Mouse (Mus musculus) kidney, embryonic 14.5 days (tissue): Measurements from ENCODE around the gene A630089N07Rik. TPM values are rescaled to one million over a fixed set of nuclear protein-coding genes. Genes with fewer than 3 reads are reported as not detected.

Source experiments
- ATAC-seq: fragments of 200-750 bp; cut with Nextera tagmentation; 2 replicates; pipeline ENCODE4 v1.8.0; 2017; ENCODE audit warnings: moderate number of reproducible peaks, mild to moderate bottlenecking, moderate TSS enrichment, moderate library complexity; ENCODE audit not compliant: low FRiP score, low TSS enrichment
- H3K27ac ChIP-seq: fragments of 300-500 bp; sonication (generic); 2 replicates; pipeline ENCODE4 v1.5.1; 2014; ENCODE audit warnings: low read depth, mild to moderate bottlenecking, low read length, moderate library complexity, mixed read lengths
- H3K27me3 ChIP-seq: fragments of 300-500 bp; sonication (generic); 2 replicates; pipeline ENCODE4 v1.6.1; 2014; ENCODE audit warnings: mild to moderate bottlenecking, low read length; ENCODE audit not compliant: control insufficient read depth, insufficient read depth
- H3K36me3 ChIP-seq: fragments of 300-500 bp; sonication (generic); 2 replicates; pipeline ENCODE4 v1.6.1; 2014; ENCODE audit warnings: low read length, mixed read lengths; ENCODE audit not compliant: control insufficient read depth, insufficient read depth
- H3K4me1 ChIP-seq: fragments of 300-500 bp; sonication (generic); 2 replicates; pipeline ENCODE4 v1.6.1; 2014; ENCODE audit warnings: low read length, mixed read lengths; ENCODE audit not compliant: control insufficient read depth, insufficient read depth
- H3K4me2 ChIP-seq: fragments of 300-500 bp; sonication (generic); replicated peaks from 2 replicates; pipeline ENCODE4 v1.6.1; 2014; ENCODE audit warnings: low read depth, mild to moderate bottlenecking, low read length
- H3K4me3 ChIP-seq: fragments of 300-500 bp; sonication (generic); 2 replicates; pipeline ENCODE4 v1.5.1; 2014; ENCODE audit warnings: mild to moderate bottlenecking, low read length
- H3K9ac ChIP-seq: fragments of 300-500 bp; sonication (generic); 2 replicates; pipeline ENCODE4 v1.6.1; 2014; ENCODE audit warnings: low read depth, mild to moderate bottlenecking, low read length, moderate library complexity
- H3K9me3 ChIP-seq: fragments of 300-500 bp; sonication (generic); 2 replicates; pipeline ENCODE4 v1.6.1; 2016; ENCODE audit warnings: low read length; ENCODE audit not compliant: control insufficient read depth
- WGBS: fragments of 180-500 bp; shearing (Covaris S2); extraction: QIAGEN DNeasy Blood & Tissue Kit; methylation state at CpG from one replicate; pipeline ENCODE4 v1.1.7; 2014; 5-methylcytosine and 5-hydroxymethylcytosine counted together
- polyA plus RNA-seq: library from polyadenylated mRNA; unstranded; fragments of >200 nt; fragmentation: Nextera tagmentation; extraction: Ambion mirVana; gene quantifications from 2 replicates; pipeline ENCODE4 v1.2.1, GENCODE M21; 2014

Gene A630089N07Rik
- polyA plus RNA-seq, 1 experiment from 2014 or later, result 32.4 TPM

- H3K4me2 ChIP-seq, result no peak overlapping the region
- H3K9ac ChIP-seq, result no peak overlapping the region
- ATAC-seq, result no peak
Measured at GRCm38 (mm10) chr16:97977277-97977676, 105.0 kb downstream of the A630089N07Rik start.

GRCm38 (mm10) chr16:97963956-97964540 is 118.2 kb downstream of the A630089N07Rik start:
- Histone ChIP-seq H3K4me2 (no peak overlapping the region), H3K27ac (no peak overlapping the region), H3K4me1 (peaks cover 4% of the 10 kb centered on the region; the same call in 1 of the 2 replicates), H3K4me3 (no peak overlapping the region), H3K9me3 (no peaks in the 10 kb centered on the region), H3K36me3 (no peaks in the 10 kb centered on the region), H3K9ac (no peak overlapping the region), H3K27me3 (no peaks in the 10 kb centered on the region)
- WGBS, result 90% methylated on average over 3 of the region's 3 CpGs
- ATAC-seq, result no peak

More at GRCm38 (mm10) chr16:97977277-97977676, 105.0 kb downstream of the A630089N07Rik start:
- Histone ChIP-seq H3K36me3 (no peaks in the 10 kb centered on the region), H3K4me3 (no peak overlapping the region), H3K9me3 (no peaks in the 10 kb centered on the region), H3K27ac (no peak overlapping the region), H3K4me1 (no peaks in the 10 kb centered on the region), H3K27me3 (no peaks in the 10 kb centered on the region)
- 88% methylated on average over 1 of the region's 1 CpGs for WGBS

GRCm38 (mm10) chr16:97962151-97962948 is 119.9 kb downstream of the A630089N07Rik start, which contains the start of the genes C2cd2 and Zbtb21:
Gene C2cd2 (minus strand): TSS chr16:97962598.
Gene Zbtb21 (minus strand): TSS chr16:97962622.
- WGBS, result under 1% methylated on average over 78 of the region's 78 CpGs
- H3K9ac ChIP-seq, result peak within 1 kb of the TSS; percentile 92
- H3K36me3 ChIP-seq, result no peaks in the 10 kb centered on the region
- H3K4me1 ChIP-seq, result peaks cover 4% of the 10 kb centered on the region; the same call in 1 of the 2 replicates
- H3K9me3 ChIP-seq, result no peaks in the 10 kb centered on the region
- ATAC-seq, result peak; percentile 99
- peak within 1 kb of the TSS; percentile 89 for H3K4me3 ChIP-seq
- H3K27me3 ChIP-seq, result no peaks in the 10 kb centered on the region
- H3K4me2 ChIP-seq, result peak within 1 kb of the TSS; percentile 78
- H3K27ac ChIP-seq, result peak within 1 kb of the TSS; percentile 94

GRCm38 (mm10) chr16:97961381-97962150 is 120.7 kb downstream of the A630089N07Rik start:
- peaks cover 3% of the 10 kb centered on the region; the same call in 1 of the 2 replicates for H3K36me3 ChIP-seq
- ATAC-seq, result peak; percentile 5
- H3K27ac ChIP-seq, result peak overlapping the region; percentile 94
- no peaks in the 10 kb centered on the region for H3K27me3 ChIP-seq
- 7% methylated on average over 34 of the region's 36 CpGs for WGBS
- H3K9me3 ChIP-seq, result no peaks in the 10 kb centered on the region
- H3K4me1 ChIP-seq, result peaks cover 4% of the 10 kb centered on the region; the same call in 1 of the 2 replicates
- peak overlapping the region; percentile 92 for H3K9ac ChIP-seq
- peak overlapping the region; percentile 78 for H3K4me2 ChIP-seq
- peak overlapping the region; percentile 89 for H3K4me3 ChIP-seq

- H3K4me2 ChIP-seq, result no peak overlapping the region
- no peak overlapping the region for H3K4me3 ChIP-seq
- H3K36me3 ChIP-seq, result peaks cover 14% of the 10 kb centered on the region; the same call in 1 of the 2 replicates
- 89% methylated on average over 3 of the region's 3 CpGs for WGBS
- ATAC-seq, result no peak
- H3K9me3 ChIP-seq, result no peaks in the 10 kb centered on the region
- no peaks in the 10 kb centered on the region for H3K27me3 ChIP-seq
- peaks cover 4% of the 10 kb centered on the region; the same call in 1 of the 2 replicates for H3K4me1 ChIP-seq
- no peak overlapping the region for H3K9ac ChIP-seq
- no peak overlapping the region for H3K27ac ChIP-seq
Measured at GRCm38 (mm10) chr16:97960348-97960747, 121.9 kb downstream of the A630089N07Rik start.

GRCm38 (mm10) chr16:97958401-97958973 is 123.8 kb downstream of the A630089N07Rik start:
- no peak overlapping the region for H3K4me3 ChIP-seq
- no peak overlapping the region for H3K27ac ChIP-seq
- H3K9ac ChIP-seq, result no peak overlapping the region
- peaks cover 26% of the 10 kb centered on the region for H3K36me3 ChIP-seq
- no peak for ATAC-seq
- H3K27me3 ChIP-seq, result no peaks in the 10 kb centered on the region
- peaks cover 4% of the 10 kb centered on the region; the same call in 1 of the 2 replicates for H3K4me1 ChIP-seq
- H3K9me3 ChIP-seq, result no peaks in the 10 kb centered on the region
- no peak overlapping the region for H3K4me2 ChIP-seq

GRCm38 (mm10) chr16:97957626-97958025 is 124.6 kb downstream of the A630089N07Rik start:
- H3K9me3 ChIP-seq, result no peaks in the 10 kb centered on the region
- no peak overlapping the region for H3K27ac ChIP-seq
- H3K36me3 ChIP-seq, result peaks cover 34% of the 10 kb centered on the region
- no peaks in the 10 kb centered on the region for H3K27me3 ChIP-seq
- ATAC-seq, result no peak
- no peak overlapping the region for H3K4me3 ChIP-seq
- peaks cover 4% of the 10 kb centered on the region; the same call in 1 of the 2 replicates for H3K4me1 ChIP-seq
- no peak overlapping the region for H3K9ac ChIP-seq
- no peak overlapping the region for H3K4me2 ChIP-seq

GRCm38 (mm10) chr16:97956011-97956410 is 126.2 kb downstream of the A630089N07Rik start:
- Histone ChIP-seq H3K36me3 (peaks cover 50% of the 10 kb centered on the region), H3K9me3 (no peaks in the 10 kb centered on the region), H3K4me2 (no peak overlapping the region), H3K9ac (no peak overlapping the region), H3K4me3 (no peak overlapping the region), H3K27me3 (no peaks in the 10 kb centered on the region), H3K4me1 (peaks cover 4% of the 10 kb centered on the region; the same call in 1 of the 2 replicates), H3K27ac (no peak overlapping the region)
- no peak for ATAC-seq
- 87% methylated on average over 2 of the region's 2 CpGs for WGBS
